Mouse (Mus musculus): ENCODE measurements around the gene Elmo1.

The Elmo1 gene

GRCm38 (mm10) chr13:20516096-20516495, 425.7 kb downstream of the Elmo1 start:
- no peak for DNase-seq (ENCODE audit: low read depth, low spot score)

GRCm38 (mm10) chr13:20517702-20518101, 427.3 kb downstream of the Elmo1 start:
- no peak for DNase-seq (ENCODE audit: low read depth, low spot score)

- DNase-seq (ENCODE audit: low read depth, low spot score), result no peak
Measured at GRCm38 (mm10) chr13:20521492-20521891, 431.1 kb downstream of the Elmo1 start.

- DNase-seq (ENCODE audit: low read depth, low spot score), result no peak
Measured at GRCm38 (mm10) chr13:20523671-20524070, 433.3 kb downstream of the Elmo1 start.

- DNase-seq (ENCODE audit: low read depth, low spot score), result no peak
Measured at GRCm38 (mm10) chr13:20525844-20526243, 435.4 kb downstream of the Elmo1 start.

- no peak for DNase-seq (ENCODE audit: low read depth, low spot score)
Measured at GRCm38 (mm10) chr13:20537053-20537452, 446.7 kb downstream of the Elmo1 start.

GRCm38 (mm10) chr13:20537487-20537886, 447.1 kb downstream of the Elmo1 start:
- no peak for DNase-seq (ENCODE audit: low read depth, low spot score)

- no peak for DNase-seq (ENCODE audit: low read depth, low spot score)
Measured at GRCm38 (mm10) chr13:20538216-20539070, 448.0 kb downstream of the Elmo1 start.

- DNase-seq (ENCODE audit: low read depth, low spot score), result no peak
Measured at GRCm38 (mm10) chr13:20539631-20540030, 449.2 kb downstream of the Elmo1 start.

- DNase-seq (ENCODE audit: low read depth, low spot score), result no peak
Measured at GRCm38 (mm10) chr13:20546568-20547204, 456.3 kb downstream of the Elmo1 start.

GRCm38 (mm10) chr13:20549983-20550382, 459.6 kb downstream of the Elmo1 start:
- no peak for DNase-seq (ENCODE audit: low read depth, low spot score)

- no peak for DNase-seq (ENCODE audit: low read depth, low spot score)
Measured at GRCm38 (mm10) chr13:20551559-20551958, 461.2 kb downstream of the Elmo1 start.

- DNase-seq (ENCODE audit: low read depth, low spot score), result no peak
Measured at GRCm38 (mm10) chr13:20555853-20556452, 465.6 kb downstream of the Elmo1 start.

- DNase-seq (ENCODE audit: low read depth, low spot score), result no peak
Measured at GRCm38 (mm10) chr13:20556739-20557138, 466.3 kb downstream of the Elmo1 start.

GRCm38 (mm10) chr13:20557156-20557555, 466.8 kb downstream of the Elmo1 start:
- no peak for DNase-seq (ENCODE audit: low read depth, low spot score)

- no peak for DNase-seq (ENCODE audit: low read depth, low spot score)
Measured at GRCm38 (mm10) chr13:20558376-20558775, 468.0 kb downstream of the Elmo1 start.

GRCm38 (mm10) chr13:20564414-20564813, 474.0 kb downstream of the Elmo1 start:
- DNase-seq (ENCODE audit: low read depth, low spot score), result no peak

- DNase-seq (ENCODE audit: low read depth, low spot score), result no peak
Measured at GRCm38 (mm10) chr13:20575186-20575585, 484.8 kb downstream of the Elmo1 start.

GRCm38 (mm10) chr13:20585868-20586267, 495.5 kb downstream of the Elmo1 start:
- DNase-seq (ENCODE audit: low read depth, low spot score), result no peak

GRCm38 (mm10) chr13:20586462-20586861, 496.1 kb downstream of the Elmo1 start:
- no peak for DNase-seq (ENCODE audit: low read depth, low spot score)

GRCm38 (mm10) chr13:20590983-20591382, 500.6 kb downstream of the Elmo1 start:
- no peak for DNase-seq (ENCODE audit: low read depth, low spot score)

- no peak for DNase-seq (ENCODE audit: low read depth, low spot score)
Measured at GRCm38 (mm10) chr13:20597307-20597706, 506.9 kb downstream of the Elmo1 start.

GRCm38 (mm10) chr13:20598618-20599017, 508.2 kb downstream of the Elmo1 start:
- no peak for DNase-seq (ENCODE audit: low read depth, low spot score)

Data from brain, embryonic 18.5 days (tissue).